Mouse (Mus musculus) ovary, postnatal 10 days (tissue): Measurements from ENCODE around the gene Tiparp.

Experiments used
- DNase-seq: peaks from one replicate; pipeline ENCODE4 v3.0.0; 2022; ENCODE audit warnings: low spot score

The Tiparp gene

GRCm38 (mm10) chr3:65585291-65585690, 57.1 kb downstream of the Tiparp start:
- no peak for DNase-seq

- DNase-seq: no peak
These were observed 57.7 kb downstream of the Tiparp start for GRCm38 (mm10) chr3:65585823-65586482.

GRCm38 (mm10) chr3:65586483-65586905, 58.3 kb downstream of the Tiparp start:
- DNase-seq: no peak

- DNase-seq: no peak
These were observed 58.8 kb downstream of the Tiparp start for GRCm38 (mm10) chr3:65586966-65587365.

- no peak for DNase-seq
These were observed 60.2 kb downstream of the Tiparp start for GRCm38 (mm10) chr3:65588424-65588823.

GRCm38 (mm10) chr3:65592850-65593249, 64.6 kb downstream of the Tiparp start:
- DNase-seq: no peak

- no peak for DNase-seq
These were observed 66.3 kb downstream of the Tiparp start for GRCm38 (mm10) chr3:65594493-65594892.

GRCm38 (mm10) chr3:65595196-65595595, 67.0 kb downstream of the Tiparp start:
- DNase-seq: no peak

GRCm38 (mm10) chr3:65598071-65598830, 70.0 kb downstream of the Tiparp start:
- no peak for DNase-seq

- no peak for DNase-seq
These were observed 70.9 kb downstream of the Tiparp start for GRCm38 (mm10) chr3:65599151-65599550.

- no peak for DNase-seq
These were observed 73.3 kb downstream of the Tiparp start for GRCm38 (mm10) chr3:65601291-65602050.

GRCm38 (mm10) chr3:65603392-65604055, 75.3 kb downstream of the Tiparp start:
- DNase-seq: no peak
